ENCODE assay signal across 30 mouse cellular contexts in the genomic region with DNA sequence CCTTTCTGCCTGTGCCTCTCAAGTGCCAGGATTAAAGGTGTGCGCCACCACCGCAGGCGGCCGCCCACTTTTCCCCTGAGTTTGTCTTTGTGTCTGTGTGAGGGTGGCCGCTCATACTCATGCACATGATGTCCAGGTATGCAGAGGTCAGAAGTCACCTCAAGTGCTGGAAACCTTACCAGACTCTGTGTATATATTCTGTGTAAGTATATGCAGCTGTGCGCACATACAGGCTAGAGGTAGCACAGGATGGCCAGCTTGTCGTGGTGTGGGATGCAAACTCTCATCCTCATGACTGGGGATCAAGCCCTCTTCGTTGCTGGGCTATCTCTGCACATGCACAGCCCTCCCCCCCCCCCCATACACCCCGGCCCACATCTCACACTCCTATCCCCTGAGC. TPM values are rescaled to one million over a fixed set of nuclear protein-coding genes. Genes with fewer than 3 reads are reported as not detected.
A peak's percentile ranks its signal among the peaks of the same experiment; 100 is the strongest.
DNase-seq lines count a peak whose midpoint lies in the region; ATAC-seq and TF ChIP-seq lines count a peak whose summit lies in the region.
"Had no signal": no experiment of that assay in that cellular context is flagged by ENCODE, and none has a peak within 500 bp of the region (broad histone marks: within the 10 kb centered on the region; RNA-seq: fewer than 3 reads in every experiment).

No protein-coding gene starts in this region.

- WGBS in hindbrain, embryonic 10.5 days: 93% methylated on average over 9 of the region's 9 CpGs
- WGBS in hindbrain, postnatal 0 days: 92% methylated on average over 9 of the region's 9 CpGs
- 95% methylated on average over 9 of the region's 9 CpGs for WGBS in midbrain, embryonic 10.5 days
- 93% methylated on average over 9 of the region's 9 CpGs for WGBS in midbrain, embryonic 13.5 days
- WGBS in limb, embryonic 12.5 days: 89% methylated on average over 9 of the region's 9 CpGs

- no peaks in the 10 kb centered on the region for H3K9me3 ChIP-seq in hindbrain, embryonic 10.5 days
- no peaks in the 10 kb centered on the region for H3K9me3 ChIP-seq in hindbrain, postnatal 0 days (ENCODE audit: low read length)
- H3K9me3 ChIP-seq in midbrain, embryonic 10.5 days (replicated peaks): no peaks in the 10 kb centered on the region
- no peaks in the 10 kb centered on the region for H3K9me3 ChIP-seq in midbrain, embryonic 13.5 days
- H3K9me3 ChIP-seq in limb, embryonic 12.5 days: no peaks in the 10 kb centered on the region
- H3K9me3 ChIP-seq: embryonic facial prominence, embryonic 10.5 days; embryonic facial prominence, embryonic 13.5 days; forebrain, embryonic 12.5 days; forebrain, embryonic 15.5 days; hindbrain, embryonic 12.5 days; hindbrain, embryonic 15.5 days had no signal

- no peak overlapping the region for H3K4me2 ChIP-seq in hindbrain, postnatal 0 days (ENCODE audit: low read depth, low read length)
- H3K4me2 ChIP-seq in midbrain, embryonic 13.5 days (replicated peaks): no peak overlapping the region
- H3K4me2 ChIP-seq in limb, embryonic 12.5 days: peak overlapping the region; percentile 66; the same call in 1 of the 2 replicates
- H3K4me2 ChIP-seq: embryonic facial prominence, embryonic 13.5 days; forebrain, embryonic 15.5 days; heart, embryonic 11.5 days; hindbrain, embryonic 15.5 days had no signal

- DNase-seq in hindbrain, embryonic 10.5 days (ENCODE audit: low spot score): no peak
- DNase-seq in hindbrain, postnatal 0 days (ENCODE audit: low spot score): no peak
- no peak for DNase-seq in midbrain, embryonic 10.5 days (ENCODE audit: low spot score)
- DNase-seq in T-cell, adult 2 months (ENCODE audit: low spot score): no peak
- DNase-seq: adrenal gland, adult 8-10 months; adrenal gland, postnatal 25 days; cerebellum, adult 11-12 months; cerebellum, adult 8-10 months; cerebellum, postnatal 10 days; cerebellum, postnatal 36 days; embryo, embryonic 11 days; gastrocnemius, postnatal 25 days; heart, postnatal 10 days had no signal

- peaks cover 52% of the 10 kb centered on the region for H3K36me3 ChIP-seq in hindbrain, embryonic 10.5 days
- peaks cover 33% of the 10 kb centered on the region for H3K36me3 ChIP-seq in hindbrain, postnatal 0 days (ENCODE audit: insufficient read depth, low read length)
- H3K36me3 ChIP-seq in midbrain, embryonic 10.5 days: peaks cover 57% of the 10 kb centered on the region
- H3K36me3 ChIP-seq in midbrain, embryonic 13.5 days: peaks cover 44% of the 10 kb centered on the region
- H3K36me3 ChIP-seq in limb, embryonic 12.5 days: peaks cover 48% of the 10 kb centered on the region

- peaks cover 51% of the 10 kb centered on the region for H3K4me1 ChIP-seq in hindbrain, embryonic 10.5 days (replicated peaks)
- peaks cover 23% of the 10 kb centered on the region for H3K4me1 ChIP-seq in hindbrain, postnatal 0 days (ENCODE audit: insufficient read depth, low read length)
- H3K4me1 ChIP-seq in midbrain, embryonic 10.5 days: peaks cover 50% of the 10 kb centered on the region
- peaks cover 53% of the 10 kb centered on the region for H3K4me1 ChIP-seq in midbrain, embryonic 13.5 days (replicated peaks)
- peaks cover 47% of the 10 kb centered on the region for H3K4me1 ChIP-seq in limb, embryonic 12.5 days (replicated peaks)

- peak overlapping the region; percentile 93; the same call in 1 of the 2 replicates for H3K27ac ChIP-seq in hindbrain, embryonic 10.5 days
- no peak overlapping the region for H3K27ac ChIP-seq in hindbrain, postnatal 0 days
- 0 out of 2 replicates have a peak overlapping the region, but pooled peaks have one; percentile 13 for H3K27ac ChIP-seq in midbrain, embryonic 10.5 days (replicated peaks)
- no peak overlapping the region for H3K27ac ChIP-seq in midbrain, embryonic 13.5 days
- H3K27ac ChIP-seq in limb, embryonic 12.5 days: no peak overlapping the region
- H3K27ac ChIP-seq: embryonic facial prominence, embryonic 13.5 days; hindbrain, embryonic 15.5 days had no signal

- no peak overlapping the region for H3K9ac ChIP-seq in hindbrain, postnatal 0 days (replicated peaks; ENCODE audit: low read length)
- H3K9ac ChIP-seq in midbrain, embryonic 13.5 days (replicated peaks): no peak overlapping the region
- no peak overlapping the region for H3K9ac ChIP-seq in limb, embryonic 12.5 days (replicated peaks)
- H3K9ac ChIP-seq: hindbrain, embryonic 15.5 days had no signal

- no peaks in the 10 kb centered on the region for H3K27me3 ChIP-seq in hindbrain, embryonic 10.5 days (ENCODE audit: insufficient read depth, poor library complexity, severe bottlenecking)
- H3K27me3 ChIP-seq in hindbrain, postnatal 0 days (ENCODE audit: insufficient read depth, low read length): no peaks in the 10 kb centered on the region
- H3K27me3 ChIP-seq in midbrain, embryonic 10.5 days (ENCODE audit: low read depth, poor library complexity, severe bottlenecking): no peaks in the 10 kb centered on the region
- H3K27me3 ChIP-seq in midbrain, embryonic 13.5 days: no peaks in the 10 kb centered on the region
- no peaks in the 10 kb centered on the region for H3K27me3 ChIP-seq in limb, embryonic 12.5 days
- H3K27me3 ChIP-seq: embryonic facial prominence, embryonic 13.5 days; forebrain, embryonic 12.5 days; forebrain, embryonic 15.5 days; hindbrain, embryonic 12.5 days; hindbrain, embryonic 15.5 days had no signal

- no peak for ATAC-seq in hindbrain, postnatal 0 days
- no peak for ATAC-seq in midbrain, embryonic 13.5 days
- ATAC-seq in limb, embryonic 12.5 days (ENCODE audit: insufficient number of reproducible peaks, insufficient read depth, low FRiP score, low TSS enrichment, low read depth): no peak
- ATAC-seq: activated CD4-positive, CD25-positive, alpha-beta regulatory T cell, adult 4 months; CD4-positive, CD25-positive, alpha-beta regulatory T cell, adult 4 months; forebrain, embryonic 15.5 days had no signal

- H3K4me3 ChIP-seq in hindbrain, embryonic 10.5 days: no peak overlapping the region
- no peak overlapping the region for H3K4me3 ChIP-seq in hindbrain, postnatal 0 days (ENCODE audit: low read length)
- H3K4me3 ChIP-seq in midbrain, embryonic 10.5 days: no peak overlapping the region
- no peak overlapping the region for H3K4me3 ChIP-seq in midbrain, embryonic 13.5 days (replicated peaks)
- H3K4me3 ChIP-seq in limb, embryonic 12.5 days (replicated peaks): no peak overlapping the region
- H3K4me3 ChIP-seq: embryonic facial prominence, embryonic 13.5 days; erythroblast, embryonic 14.5 days; forebrain, embryonic 15.5 days; hindbrain, embryonic 15.5 days had no signal

- no peak for TF ChIP-seq CTCF in hindbrain, postnatal 0 days (IDR thresholded peaks at IDR 0.05; ENCODE audit: low read depth)

RNA-seq across cellular contexts. Expression of gene Tmem120a, which starts 16.4 kb away (rescaled TPM):
- polyA plus RNA-seq in hindbrain, embryonic 10.5 days (2016; fragmentation: Nextera tagmentation; extraction: Ambion mirVana): 67.0 and 74.3 TPM in 2 replicates
- 52.8 and 71.7 TPM in 2 replicates for total RNA-seq in hindbrain, postnatal 0 days (2014; rRNA removed)
- polyA plus RNA-seq in hindbrain, postnatal 0 days (2015; fragmentation: Nextera tagmentation; extraction: Ambion mirVana): 83.2 and 89.7 TPM in 2 replicates
- 64.1 and 65.9 TPM in 2 replicates for polyA plus RNA-seq in midbrain, embryonic 10.5 days (2016; fragmentation: Nextera tagmentation; extraction: Ambion mirVana)
- polyA plus RNA-seq in midbrain, embryonic 13.5 days (2015; fragmentation: Nextera tagmentation; extraction: Ambion mirVana): 70.1 and 72.7 TPM in 2 replicates
- 47.9 and 52.5 TPM in 2 replicates for polyA plus RNA-seq in limb, embryonic 12.5 days (2016; fragmentation: Nextera tagmentation; extraction: Ambion mirVana)

RNA-seq across cellular contexts. Expression of gene Styxl1, which starts 50.3 kb away (rescaled TPM):
- 0.24 and 0.43 TPM in 2 replicates for polyA plus RNA-seq in hindbrain, embryonic 10.5 days (2016; fragmentation: Nextera tagmentation; extraction: Ambion mirVana)
- 0.10 TPM in 1 of 2 replicates, not detected in the other for total RNA-seq in hindbrain, postnatal 0 days (2014; rRNA removed)
- 0.61 and 0.69 TPM in 2 replicates for polyA plus RNA-seq in hindbrain, postnatal 0 days (2015; fragmentation: Nextera tagmentation; extraction: Ambion mirVana)
- 0.41 TPM in 1 of 2 replicates, not detected in the other for polyA plus RNA-seq in midbrain, embryonic 10.5 days (2016; fragmentation: Nextera tagmentation; extraction: Ambion mirVana)
- polyA plus RNA-seq in midbrain, embryonic 13.5 days (2015; fragmentation: Nextera tagmentation; extraction: Ambion mirVana): 0.34 TPM in 1 of 2 replicates, not detected in the other
- 0.17 TPM in 1 of 2 replicates, not detected in the other for polyA plus RNA-seq in limb, embryonic 12.5 days (2016; fragmentation: Nextera tagmentation; extraction: Ambion mirVana)
- total RNA-seq: gastrocnemius, adult 8-10 months; gastrocnemius, postnatal 25 days; heart, adult 8-10 months; heart, postnatal 10 days; heart, postnatal 36 days; MEL had no signal
- polyA plus RNA-seq: C2C12; erythroblast, embryonic 14.5 days; hindbrain, embryonic 12.5 days had no signal

RNA-seq across cellular contexts. Expression of gene Mdh2, which starts 50.4 kb away (rescaled TPM):
- polyA plus RNA-seq in hindbrain, embryonic 10.5 days (2016; fragmentation: Nextera tagmentation; extraction: Ambion mirVana): 609 and 683 TPM in 2 replicates
- 165 and 169 TPM in 2 replicates for total RNA-seq in hindbrain, postnatal 0 days (2014; rRNA removed)
- 732 and 760 TPM in 2 replicates for polyA plus RNA-seq in hindbrain, postnatal 0 days (2015; fragmentation: Nextera tagmentation; extraction: Ambion mirVana)
- polyA plus RNA-seq in midbrain, embryonic 10.5 days (2016; fragmentation: Nextera tagmentation; extraction: Ambion mirVana): 616 and 619 TPM in 2 replicates
- polyA plus RNA-seq in midbrain, embryonic 13.5 days (2015; fragmentation: Nextera tagmentation; extraction: Ambion mirVana): 563 and 580 TPM in 2 replicates
- 478 and 499 TPM in 2 replicates for polyA plus RNA-seq in limb, embryonic 12.5 days (2016; fragmentation: Nextera tagmentation; extraction: Ambion mirVana)

RNA-seq across cellular contexts. Expression of gene Por, which starts 58.0 kb away (rescaled TPM):
- 105 and 106 TPM in 2 replicates for polyA plus RNA-seq in hindbrain, embryonic 10.5 days (2016; fragmentation: Nextera tagmentation; extraction: Ambion mirVana)
- total RNA-seq in hindbrain, postnatal 0 days (2014; rRNA removed): 71.7 and 71.8 TPM in 2 replicates
- 69.3 and 71.4 TPM in 2 replicates for polyA plus RNA-seq in hindbrain, postnatal 0 days (2015; fragmentation: Nextera tagmentation; extraction: Ambion mirVana)
- 114 and 145 TPM in 2 replicates for polyA plus RNA-seq in midbrain, embryonic 10.5 days (2016; fragmentation: Nextera tagmentation; extraction: Ambion mirVana)
- polyA plus RNA-seq in midbrain, embryonic 13.5 days (2015; fragmentation: Nextera tagmentation; extraction: Ambion mirVana): 128 and 137 TPM in 2 replicates
- 114 and 120 TPM in 2 replicates for polyA plus RNA-seq in limb, embryonic 12.5 days (2016; fragmentation: Nextera tagmentation; extraction: Ambion mirVana)

Comparison
In these comparisons a context has a peak if more than half of its experiments do, and no peak if none do; other contexts are left out.
1. H3K27ac ChIP-seq: peak in hindbrain, embryonic 10.5 days (single experiment) and midbrain, embryonic 10.5 days (single experiment); none in hindbrain, postnatal 0 days (single experiment), midbrain, embryonic 13.5 days (single experiment) and limb, embryonic 12.5 days (single experiment).